Mouse (Mus musculus): Measurements from ENCODE around the gene Dhx16.
"Not testable (repeated sequence)": the region's sequence is repeated elsewhere in the genome, so short reads cannot be mapped to it uniquely, and the experiment has no call there.

Gene Dhx16

DNA sequence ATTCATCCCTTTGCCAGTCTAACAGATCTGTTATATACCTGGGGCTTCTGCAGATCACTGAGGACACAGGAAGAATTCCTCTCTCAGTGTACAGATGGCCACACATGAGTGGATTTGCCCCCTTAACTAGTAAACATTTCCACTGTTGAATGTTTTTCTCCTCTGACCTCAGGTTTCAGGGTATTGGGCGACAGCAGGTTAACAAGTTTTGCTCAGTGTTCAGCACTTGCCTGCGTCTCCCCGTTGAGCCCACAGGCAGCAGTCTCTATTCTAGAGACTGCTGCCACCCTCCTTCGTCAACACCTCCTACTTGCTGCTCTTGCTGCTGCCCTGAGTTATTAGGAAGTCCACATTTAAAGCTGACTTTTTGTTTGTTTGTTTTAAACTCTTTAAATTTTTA is 42.1 kb downstream of the Dhx16 start:
- no peak for DNase-seq

- DNase-seq: peak in 1 of 2 experiments; percentile 34
Observed at GRCm38 (mm10) chr17:35922566-35922965, 42.9 kb downstream of the Dhx16 start.

DNA sequence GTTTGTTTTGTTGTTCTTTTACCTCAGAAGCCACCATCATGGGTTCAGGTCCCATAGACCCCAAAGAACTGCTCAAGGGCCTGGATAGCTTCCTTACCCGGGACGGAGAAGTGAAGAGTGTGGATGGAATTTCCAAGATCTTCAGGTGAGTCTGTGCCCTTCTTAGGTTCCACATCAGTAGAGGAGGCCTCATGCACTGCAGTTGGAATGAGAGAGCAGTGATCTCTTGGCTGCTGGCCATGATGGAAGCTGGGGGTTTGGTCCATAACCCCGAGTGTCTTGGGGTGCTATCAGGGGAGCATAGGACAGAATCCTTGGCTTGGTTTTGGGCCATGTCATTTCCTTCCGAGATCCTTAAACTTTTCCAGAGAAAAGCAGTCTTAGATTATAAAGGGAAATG is 43.7 kb downstream of the Dhx16 start:
- peak; percentile 32 to 41 for DNase-seq

- no peak for DNase-seq
Observed at GRCm38 (mm10) chr17:35927471-35927870, 47.9 kb downstream of the Dhx16 start.

GRCm38 (mm10) chr17:35929534-35929933 is 49.9 kb downstream of the Dhx16 start:
- no peak for DNase-seq

DNA sequence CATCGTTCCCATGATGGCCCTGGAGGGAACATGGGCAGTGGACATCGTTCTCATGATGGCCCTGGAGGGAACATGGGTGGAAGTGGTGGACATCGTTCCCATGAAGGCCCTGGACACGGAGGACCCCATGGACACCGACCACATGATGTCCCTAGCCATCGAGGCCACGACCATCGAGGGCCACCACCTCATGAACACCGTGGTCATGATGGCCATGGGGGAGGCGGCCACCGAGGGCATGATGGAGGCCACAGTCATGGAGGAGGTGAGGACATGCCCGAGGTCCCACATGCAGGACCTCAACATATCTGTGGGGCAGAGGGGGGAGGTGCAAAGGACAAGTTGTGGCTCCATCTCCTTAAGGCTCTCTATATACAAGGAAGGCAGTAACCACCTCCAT is 51.0 kb downstream of the Dhx16 start:
- peak in 1 of 2 experiments; percentile 33 for DNase-seq

DNA sequence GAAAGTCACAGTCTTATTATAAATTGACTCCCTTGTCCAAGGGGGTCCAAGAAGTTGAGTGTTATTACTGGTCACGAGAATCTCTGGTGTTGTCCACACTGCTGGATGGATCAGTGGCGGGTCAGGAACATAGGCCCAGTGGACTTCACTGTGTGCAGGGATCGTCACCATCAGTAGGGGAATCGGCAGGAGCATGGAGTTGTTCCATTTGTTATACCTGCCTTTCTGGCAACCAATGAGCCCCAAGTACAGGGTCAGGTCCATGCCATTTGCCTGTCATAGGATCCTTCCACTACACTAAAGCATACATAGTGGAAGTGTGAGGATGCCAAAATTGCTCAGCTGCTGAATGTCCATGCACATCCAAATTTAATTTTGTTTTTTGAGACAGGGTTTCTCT is 53.0 kb downstream of the Dhx16 start:
- DNase-seq: no peak

DNA sequence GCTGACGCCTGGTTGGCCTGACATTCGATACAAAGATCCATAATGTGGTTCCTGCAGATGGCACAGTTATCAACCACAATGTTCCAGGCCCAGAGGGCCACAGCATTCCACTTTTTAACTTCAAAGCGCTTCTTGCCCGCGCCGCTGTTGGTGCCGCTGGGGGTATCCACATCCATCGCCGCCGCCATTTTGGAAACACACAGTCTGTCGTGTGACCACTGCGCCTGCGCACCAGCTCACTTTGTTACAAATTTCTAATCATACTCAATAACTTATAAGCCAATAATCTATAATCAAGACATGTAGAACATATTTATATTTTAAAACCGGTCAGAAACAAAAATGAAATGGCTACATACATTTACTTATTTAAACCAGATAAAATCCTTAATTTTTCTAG is 56.1 kb downstream of the Dhx16 start:
- DNase-seq: not testable (repeated sequence)

DNA sequence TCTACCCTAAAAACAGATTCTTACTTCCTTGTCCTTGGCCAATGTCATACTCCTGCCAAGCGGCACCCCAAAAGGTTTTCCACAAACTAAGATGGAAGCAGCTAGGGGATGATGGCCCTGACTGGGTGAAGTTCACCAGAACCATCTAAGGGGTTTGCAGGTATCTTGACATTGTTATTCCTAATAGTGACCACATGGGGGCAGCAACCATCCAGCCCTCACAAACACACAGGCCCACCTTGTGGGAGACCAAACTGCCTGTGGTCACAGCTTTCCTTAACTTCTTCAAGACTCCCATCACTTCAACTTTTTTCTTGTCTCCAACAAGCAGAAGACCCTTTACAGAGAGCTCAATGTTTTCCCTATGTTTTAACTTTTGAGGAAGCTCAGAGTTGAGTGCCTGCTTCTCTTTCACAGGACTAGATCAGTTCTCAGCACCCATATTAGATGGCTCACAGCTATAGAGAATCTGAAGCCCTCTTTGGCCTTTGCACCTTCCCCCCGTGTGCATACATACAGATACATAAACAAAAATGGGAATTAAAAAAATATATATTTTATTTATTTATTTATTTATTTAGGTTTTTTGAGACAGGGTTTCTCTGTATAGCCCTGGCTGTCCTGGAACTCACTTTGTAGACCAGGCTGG is 58.2 kb downstream of the Dhx16 start:
- DNase-seq: peak; percentile 53 to 57

DNA sequence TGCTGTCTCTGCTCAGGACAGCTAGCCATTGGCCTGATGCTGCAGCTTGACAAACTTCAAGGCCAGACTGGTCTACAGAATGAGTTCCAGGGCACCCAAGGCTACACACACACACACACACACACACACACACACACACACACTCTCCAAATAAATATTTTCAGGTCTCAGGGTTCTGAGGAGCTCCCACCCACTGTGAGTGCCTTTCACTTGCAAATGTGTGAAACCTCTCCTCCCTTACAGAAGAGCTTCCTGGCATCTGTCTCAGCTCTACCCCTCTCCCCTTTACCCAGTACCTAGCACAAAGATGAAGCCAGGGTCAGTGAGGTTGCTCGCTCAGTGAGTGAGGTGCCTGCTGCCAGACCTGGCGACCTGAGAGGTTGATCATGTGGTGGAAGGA is 59.5 kb downstream of the Dhx16 start:
- DNase-seq: no peak

DNA sequence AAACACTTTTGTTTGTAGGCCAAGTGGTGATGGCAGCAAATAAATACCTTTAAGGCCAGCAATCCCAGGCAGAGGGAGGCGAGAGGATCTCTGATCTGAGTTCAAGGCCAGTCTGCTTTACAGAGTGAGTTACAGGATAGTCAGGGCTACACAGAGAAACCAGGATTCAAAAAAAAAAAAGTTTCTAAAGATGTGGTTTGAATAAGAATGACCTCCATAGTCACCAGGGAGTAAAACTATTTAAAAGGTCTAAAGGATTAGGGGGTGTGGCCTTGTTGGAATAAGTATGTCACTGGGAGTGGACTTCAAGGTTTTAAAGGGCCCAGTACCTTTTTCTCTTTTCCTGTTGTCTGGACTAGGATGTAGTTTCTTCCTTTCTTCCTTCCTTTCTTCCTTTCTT is 60.3 kb downstream of the Dhx16 start:
- no peak for DNase-seq
